Mouse (Mus musculus): ENCODE data around the gene Ap3b1. TPM values are rescaled to one million over a fixed set of nuclear protein-coding genes. Genes with fewer than 3 reads are reported as not detected.

The Ap3b1 gene
- total and polyA plus RNA-seq, 3 experiments: 46.0 to 113 (median 60.7) TPM

DNA sequence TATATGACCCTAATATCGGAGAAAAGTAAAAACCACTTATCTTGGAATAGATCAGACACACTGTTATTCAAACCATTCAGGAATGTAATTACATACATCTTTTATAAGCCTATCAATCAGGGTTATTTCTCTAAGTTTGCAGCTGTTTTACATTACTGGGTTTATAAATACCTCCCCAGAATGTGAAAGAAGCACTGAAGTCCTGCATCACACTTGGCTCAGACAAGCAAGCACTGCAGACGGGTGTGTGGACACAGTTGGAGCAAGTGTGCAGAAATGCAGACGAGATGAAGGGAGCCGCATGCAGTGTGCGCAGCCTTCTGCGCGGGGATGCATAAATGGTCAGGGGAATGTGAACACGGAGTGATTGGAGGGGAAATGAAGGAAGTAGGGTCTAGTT lies 149.6 kb downstream of the Ap3b1 start:
- Histone ChIP-seq H3K4me2 (ENCODE audit: insufficient read depth, low read depth, poor library complexity, severe bottlenecking) (no peak overlapping the region), H3K9ac (ENCODE audit: insufficient read depth, low read depth) (no peak overlapping the region), H3K27me3 (replicated peaks) (no peaks in the 10 kb centered on the region), H3K36me3 (replicated peaks in 1 of 2; ENCODE audit: control insufficient read depth in 1 of 2, insufficient read depth in 1 of 2, low read length in 1 of 2) (peaks cover 14 to 72% of the 10 kb centered on the region in 2 experiments), H3K4me3 (replicated peaks in 1 of 3; ENCODE audit: low read depth in 2 of 3, low read length in 2 of 3, poor library complexity in 1 of 3) (no peak overlapping the region), H3K27ac (ENCODE audit: insufficient read depth, low read depth) (no peak overlapping the region), H3K79me2 (replicated peaks; ENCODE audit: control insufficient read depth, extremely low read depth, insufficient read depth, poor library complexity, severe bottlenecking) (no peaks in the 10 kb centered on the region), H3K4me1 (ENCODE audit: control insufficient read depth in 1 of 2, insufficient read depth in 2 of 2) (peaks cover 0 to 39% of the 10 kb centered on the region in 2 experiments; a peak in 2 of 4 replicates), H3K9me3 (replicated peaks; ENCODE audit: low read length) (no peaks in the 10 kb centered on the region)
- dilution Hi-C loops (cut with MboI; ENCODE audit: extremely low pct_ligation_motif_present, extremely low pct_unique_long_range_greater_than_20kb, low sequenced_read_pairs) (no loop called here), in situ Hi-C loops (cut with MboI; ENCODE audit: low pct_ligation_motif_present, low pct_unique_long_range_greater_than_20kb, low sequenced_read_pairs) (no loop called here)
- TF ChIP-seq ZKSCAN1 (IDR thresholded peaks at IDR 0.05; ENCODE audit: borderline replicate concordance, low read depth, low read length) (no peak), RCOR1 (conservative IDR thresholded peaks at IDR 0.05; ENCODE audit: low read depth, low read length) (no peak), USF2 (conservative IDR thresholded peaks at IDR 0.05; ENCODE audit: low read depth, low read length) (no peak), ZMIZ1 (IDR thresholded peaks at IDR 0.05; ENCODE audit: low read depth, low read length) (no peak), RAD21 (IDR thresholded peaks at IDR 0.05; ENCODE audit: low read depth, low read length) (no peak), CTCF (conservative IDR thresholded peaks at IDR 0.05 in 1 of 2, IDR thresholded peaks at IDR 0.05 in 1 of 2; ENCODE audit: low read depth in 2 of 2, low read length in 2 of 2) (no peak), POLR2A (IDR thresholded peaks at IDR 0.05; ENCODE audit: low read depth, low read length) (no peak), ZC3H11A (IDR thresholded peaks at IDR 0.05; ENCODE audit: low read depth, low read length) (no peak), MAFK (IDR thresholded peaks at IDR 0.05; ENCODE audit: insufficient replicate concordance, low read length) (no peak), MEF2A (IDR thresholded peaks at IDR 0.05; ENCODE audit: borderline replicate concordance, low read depth, low read length) (no peak), TBP (conservative IDR thresholded peaks at IDR 0.05; ENCODE audit: low read depth, low read length) (no peak), KAT2A (IDR thresholded peaks at IDR 0.05; ENCODE audit: insufficient replicate concordance, low read length) (no peak)
- DNase-seq (ENCODE audit: extremely low read depth): no peak

DNA sequence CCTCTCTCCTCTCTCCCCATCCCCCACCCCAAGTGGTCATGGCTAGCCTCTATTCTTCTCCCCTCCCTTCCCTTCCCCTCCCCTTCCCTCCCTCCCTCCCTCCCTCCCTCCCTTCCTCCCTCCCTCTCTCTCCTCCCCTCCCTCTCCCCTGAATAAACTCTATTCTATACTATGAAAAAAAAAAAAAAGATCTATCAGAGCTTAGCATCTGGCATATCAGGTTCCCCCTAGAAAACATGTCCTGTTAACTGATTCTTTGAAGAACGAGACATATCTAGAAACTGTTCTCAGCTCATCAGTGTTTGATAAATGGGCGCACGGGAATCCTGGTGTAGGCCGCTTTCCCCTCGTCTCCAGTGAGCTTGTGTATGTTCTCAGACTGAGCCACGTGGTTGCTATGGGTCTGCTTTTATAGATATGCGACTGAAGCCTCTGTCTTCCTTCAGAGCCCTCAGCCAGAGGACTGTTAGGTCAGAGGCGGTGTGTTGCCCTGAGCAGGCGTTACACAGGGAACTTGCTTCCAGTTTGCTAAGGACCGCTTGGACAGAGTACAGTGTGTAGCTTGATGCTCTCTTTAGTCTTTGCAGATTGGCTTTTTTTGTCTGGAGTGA lies 154.5 kb downstream of the Ap3b1 start:
- Histone ChIP-seq H3K79me2 (replicated peaks; ENCODE audit: control insufficient read depth, extremely low read depth, insufficient read depth, poor library complexity, severe bottlenecking) (no peaks in the 10 kb centered on the region), H3K9me3 (replicated peaks; ENCODE audit: low read length) (no peaks in the 10 kb centered on the region), H3K27me3 (replicated peaks) (no peaks in the 10 kb centered on the region), H3K4me1 (ENCODE audit: control insufficient read depth in 1 of 2, insufficient read depth in 2 of 2) (peaks cover 0 to 41% of the 10 kb centered on the region in 2 experiments; a peak in 2 of 4 replicates), H3K4me3 (replicated peaks in 1 of 3; ENCODE audit: low read depth in 2 of 3, low read length in 2 of 3, poor library complexity in 1 of 3) (no peak overlapping the region), H3K36me3 (replicated peaks in 1 of 2; ENCODE audit: control insufficient read depth in 1 of 2, insufficient read depth in 1 of 2, low read length in 1 of 2) (peaks cover 7 to 75% of the 10 kb centered on the region in 2 experiments), H3K9ac (ENCODE audit: insufficient read depth, low read depth) (no peak overlapping the region), H3K27ac (ENCODE audit: insufficient read depth, low read depth) (no peak overlapping the region), H3K4me2 (ENCODE audit: insufficient read depth, low read depth, poor library complexity, severe bottlenecking) (no peak overlapping the region)
- in situ Hi-C loops (cut with MboI; ENCODE audit: low pct_ligation_motif_present, low pct_unique_long_range_greater_than_20kb, low sequenced_read_pairs) (no loop called here), dilution Hi-C loops (cut with MboI; ENCODE audit: extremely low pct_ligation_motif_present, extremely low pct_unique_long_range_greater_than_20kb, low sequenced_read_pairs) (no loop called here)
- DNase-seq (ENCODE audit: extremely low read depth): no peak
- TF ChIP-seq ZC3H11A (IDR thresholded peaks at IDR 0.05; ENCODE audit: low read depth, low read length) (no peak), GABPA (IDR thresholded peaks at IDR 0.05; ENCODE audit: insufficient replicate concordance, low read depth, low read length) (no peak), ZMIZ1 (IDR thresholded peaks at IDR 0.05; ENCODE audit: low read depth, low read length) (no peak), IRF4 (IDR thresholded peaks at IDR 0.05; ENCODE audit: low read depth, low read length) (no peak), MAX (IDR thresholded peaks at IDR 0.05; ENCODE audit: low read length) (no peak), CHD2 (IDR thresholded peaks at IDR 0.05; ENCODE audit: low read length) (no peak), MXI1 (IDR thresholded peaks at IDR 0.05; ENCODE audit: low read depth, low read length) (no peak), JUN (IDR thresholded peaks at IDR 0.05; ENCODE audit: insufficient read depth, low read depth, low read length) (no peak), MAZ (IDR thresholded peaks at IDR 0.05; ENCODE audit: low read depth, low read length) (no peak), NELFE (IDR thresholded peaks at IDR 0.05; ENCODE audit: low read depth, low read length) (no peak), SMC3 (IDR thresholded peaks at IDR 0.05; ENCODE audit: low read depth, low read length) (no peak), SIN3A (IDR thresholded peaks at IDR 0.05; ENCODE audit: low read length) (no peak), ELF1 (IDR thresholded peaks at IDR 0.05; ENCODE audit: low read depth, low read length) (no peak)
